Mouse (Mus musculus): ENCODE data around the gene Ankrd63.

The Ankrd63 gene

GRCm38 (mm10) chr2:118693370-118693966 lies 10.3 kb downstream of the Ankrd63 start:
- in situ Hi-C loops (cut with MboI): no loop called here

- in situ Hi-C loops (cut with MboI): no loop called here
These were observed 13.9 kb downstream of the Ankrd63 start for GRCm38 (mm10) chr2:118689875-118690274.

- in situ Hi-C loops (cut with MboI): no loop called here
These were observed 16.0 kb downstream of the Ankrd63 start for GRCm38 (mm10) chr2:118687791-118688190.

GRCm38 (mm10) chr2:118686693-118687092 lies 17.1 kb downstream of the Ankrd63 start:
- in situ Hi-C loops (cut with MboI): no loop called here

- in situ Hi-C loops (cut with MboI): no loop called here
These were observed 18.7 kb downstream of the Ankrd63 start for GRCm38 (mm10) chr2:118685088-118685487.

GRCm38 (mm10) chr2:118682544-118683260 lies 21.1 kb downstream of the Ankrd63 start:
- in situ Hi-C loops (cut with MboI): no loop called here

DNA sequence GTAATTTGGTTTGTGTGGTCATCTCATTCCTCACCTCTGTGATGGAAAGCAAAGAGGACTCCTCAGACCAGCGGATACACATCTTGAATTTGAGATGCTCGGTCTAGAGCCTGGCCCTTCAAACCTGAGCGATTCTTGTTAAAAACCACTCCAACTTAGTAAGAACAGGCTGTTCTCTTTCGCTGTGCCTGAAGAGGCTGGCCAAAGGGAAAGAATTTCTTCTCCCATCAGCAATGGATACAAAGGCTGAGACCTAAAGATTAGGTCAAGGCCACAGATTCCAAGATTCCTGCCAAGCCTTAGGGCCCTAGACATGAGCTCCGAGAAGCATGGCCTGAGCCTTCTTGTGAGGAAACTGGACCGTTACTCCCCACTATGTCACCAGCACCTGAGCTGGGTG lies 22.8 kb downstream of the Ankrd63 start:
- in situ Hi-C loops (cut with MboI): no loop called here

DNA sequence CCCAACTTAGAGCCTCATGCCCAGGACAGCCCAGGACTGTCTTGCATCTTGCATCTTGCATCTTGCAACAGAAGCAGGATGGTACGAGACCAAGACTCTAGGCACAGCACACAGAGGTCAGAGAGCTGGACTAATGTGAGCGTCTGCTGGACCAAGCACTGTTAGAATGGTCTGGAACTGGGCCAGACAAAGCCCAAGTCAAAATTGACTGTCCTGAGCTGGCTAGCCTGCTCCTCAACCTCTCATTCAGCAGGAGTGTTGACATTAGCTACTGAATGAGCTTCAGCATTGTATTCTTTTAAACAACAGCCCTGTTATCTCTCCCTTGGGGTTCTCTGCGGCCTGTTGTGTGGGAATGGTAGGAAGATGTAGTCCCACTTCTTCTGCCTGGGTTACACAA lies 24.2 kb downstream of the Ankrd63 start:
- in situ Hi-C loops (cut with MboI): no loop called here

DNA sequence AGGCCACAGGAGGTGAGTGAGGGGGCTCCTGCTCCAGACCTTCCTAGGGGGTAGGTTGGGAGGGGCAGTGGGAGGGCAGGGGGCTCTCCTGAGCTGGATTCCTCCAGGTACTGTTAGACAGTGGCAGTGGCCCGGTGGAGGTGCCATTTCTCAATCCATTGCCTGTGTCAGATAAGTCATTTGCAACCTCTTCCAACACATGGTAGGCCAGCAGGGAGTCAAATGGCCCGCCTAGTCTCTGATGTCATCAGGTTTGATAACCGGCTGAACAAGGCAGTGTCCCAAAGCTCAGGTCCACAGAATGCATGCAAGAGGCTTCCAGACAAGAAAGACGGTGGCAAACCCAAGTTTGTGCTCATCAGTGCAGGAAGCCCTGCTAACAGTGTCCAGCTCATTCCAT lies 25.9 kb downstream of the Ankrd63 start:
- in situ Hi-C loops (cut with MboI): no loop called here

DNA sequence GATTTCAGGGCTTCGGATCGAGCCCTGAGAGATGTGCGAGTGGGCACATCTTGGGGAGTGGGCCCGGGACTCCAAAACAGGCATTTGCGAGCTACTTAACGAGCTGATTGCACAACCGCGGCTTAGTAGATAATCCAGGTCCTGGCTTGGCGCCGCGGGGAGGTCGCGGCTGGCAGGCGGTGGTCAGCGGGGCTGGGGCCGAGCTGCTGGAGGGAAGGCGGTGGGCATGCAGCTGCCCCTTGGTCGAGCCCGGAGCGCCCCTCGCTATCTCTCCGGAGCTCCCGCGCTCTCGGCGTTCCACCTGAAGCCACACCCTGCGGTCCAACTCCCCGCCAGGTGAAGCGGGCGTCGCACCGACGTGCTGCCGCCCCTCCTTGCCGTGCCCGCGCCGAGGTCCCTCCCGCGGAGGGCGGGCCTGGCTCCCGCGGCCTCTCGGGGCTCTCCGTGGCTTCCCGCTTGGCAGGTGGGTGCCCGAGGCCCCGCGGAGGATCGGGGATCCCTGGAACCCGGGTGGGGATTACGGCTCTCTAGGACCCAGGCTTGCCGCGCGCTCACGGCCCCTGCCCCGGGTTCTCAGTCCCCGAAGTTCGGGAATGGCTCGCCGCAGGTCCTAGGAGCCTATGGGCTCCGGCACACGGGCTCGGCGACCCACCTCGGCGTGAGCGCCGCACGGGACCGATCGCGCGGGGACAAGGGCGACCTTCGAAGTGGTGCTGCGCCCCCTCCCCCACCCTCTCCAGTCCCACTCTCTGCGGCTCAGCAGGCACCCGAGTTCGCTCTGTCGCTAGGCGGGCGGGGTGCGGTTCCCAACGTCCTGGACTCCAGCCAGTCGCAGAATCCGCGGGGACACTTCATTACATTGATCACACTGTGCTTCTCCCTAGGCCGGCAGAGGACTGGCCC lies 26.7 kb downstream of the Ankrd63 start:
- in situ Hi-C loops (cut with MboI): no loop called here

GRCm38 (mm10) chr2:118674500-118674899 lies 29.3 kb downstream of the Ankrd63 start:
- in situ Hi-C loops (cut with MboI): no loop called here

- in situ Hi-C loops (cut with MboI): no loop called here
These were observed 29.9 kb downstream of the Ankrd63 start for GRCm38 (mm10) chr2:118673686-118674465.

GRCm38 (mm10) chr2:118671728-118672127 lies 32.0 kb downstream of the Ankrd63 start:
- in situ Hi-C loops (cut with MboI): no loop called here

DNA sequence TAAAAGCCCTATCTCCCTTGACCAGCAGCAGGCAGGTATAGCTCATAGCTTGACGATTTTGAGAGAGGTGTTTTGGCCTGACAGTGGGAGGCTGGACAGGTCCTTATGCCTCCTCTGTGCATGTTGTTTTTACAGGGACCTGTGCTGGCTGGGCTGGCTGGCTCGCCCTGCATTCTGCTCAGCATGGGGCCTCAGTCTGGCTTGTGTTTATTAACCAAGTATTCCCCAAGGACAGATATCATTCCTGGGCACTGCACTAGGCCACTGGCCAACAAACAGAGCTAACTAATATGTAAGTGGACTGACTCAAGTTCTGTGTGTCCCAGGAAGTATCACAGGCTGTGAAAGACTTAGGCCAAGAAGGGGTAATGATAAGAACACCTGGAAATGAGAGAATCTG lies 34.0 kb downstream of the Ankrd63 start:
- in situ Hi-C loops (cut with MboI): no loop called here

GRCm38 (mm10) chr2:118669245-118669644 lies 34.5 kb downstream of the Ankrd63 start:
- in situ Hi-C loops (cut with MboI): no loop called here

DNA sequence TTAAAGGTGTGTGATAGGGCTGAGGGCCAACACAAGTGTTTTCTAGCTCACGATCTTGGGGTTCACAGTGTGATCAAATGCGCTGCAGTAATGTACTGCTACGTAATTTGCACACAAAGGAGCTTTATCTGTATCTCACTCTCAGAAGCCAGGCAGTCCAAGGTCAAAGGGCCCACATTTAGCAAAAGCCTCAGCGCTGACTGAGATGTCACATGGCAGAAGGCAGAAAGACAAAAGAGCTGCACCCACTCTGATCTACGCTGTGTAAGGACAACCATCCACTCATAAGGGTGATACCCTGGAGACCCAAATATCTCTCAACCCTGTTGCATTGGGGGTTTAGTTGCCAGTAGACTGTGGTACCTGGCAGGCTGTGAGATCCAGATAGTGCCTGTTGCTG lies 36.6 kb downstream of the Ankrd63 start:
- in situ Hi-C loops (cut with MboI): no loop called here

DNA sequence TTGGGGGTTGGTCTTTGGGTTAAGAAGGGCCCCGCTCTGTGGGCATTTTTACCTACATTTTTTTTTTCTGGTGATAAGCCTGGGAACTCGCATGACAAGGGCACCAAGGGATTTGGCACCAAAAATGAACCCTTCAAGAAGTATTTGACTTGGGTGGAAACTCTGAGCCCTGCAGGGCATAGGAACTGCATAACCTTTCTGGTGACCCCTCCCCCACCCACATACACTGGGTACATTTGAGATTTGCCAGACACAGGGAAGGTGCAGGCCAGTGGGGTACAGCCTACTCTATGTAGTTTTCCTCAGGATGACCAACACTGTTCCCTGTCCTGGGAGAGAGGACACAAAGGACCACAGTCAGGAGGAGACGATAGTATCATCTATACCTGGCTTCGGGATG lies 38.1 kb downstream of the Ankrd63 start:
- in situ Hi-C loops (cut with MboI): no loop called here

- in situ Hi-C loops (cut with MboI): no loop called here
These were observed 38.7 kb downstream of the Ankrd63 start for GRCm38 (mm10) chr2:118664975-118665516.

DNA sequence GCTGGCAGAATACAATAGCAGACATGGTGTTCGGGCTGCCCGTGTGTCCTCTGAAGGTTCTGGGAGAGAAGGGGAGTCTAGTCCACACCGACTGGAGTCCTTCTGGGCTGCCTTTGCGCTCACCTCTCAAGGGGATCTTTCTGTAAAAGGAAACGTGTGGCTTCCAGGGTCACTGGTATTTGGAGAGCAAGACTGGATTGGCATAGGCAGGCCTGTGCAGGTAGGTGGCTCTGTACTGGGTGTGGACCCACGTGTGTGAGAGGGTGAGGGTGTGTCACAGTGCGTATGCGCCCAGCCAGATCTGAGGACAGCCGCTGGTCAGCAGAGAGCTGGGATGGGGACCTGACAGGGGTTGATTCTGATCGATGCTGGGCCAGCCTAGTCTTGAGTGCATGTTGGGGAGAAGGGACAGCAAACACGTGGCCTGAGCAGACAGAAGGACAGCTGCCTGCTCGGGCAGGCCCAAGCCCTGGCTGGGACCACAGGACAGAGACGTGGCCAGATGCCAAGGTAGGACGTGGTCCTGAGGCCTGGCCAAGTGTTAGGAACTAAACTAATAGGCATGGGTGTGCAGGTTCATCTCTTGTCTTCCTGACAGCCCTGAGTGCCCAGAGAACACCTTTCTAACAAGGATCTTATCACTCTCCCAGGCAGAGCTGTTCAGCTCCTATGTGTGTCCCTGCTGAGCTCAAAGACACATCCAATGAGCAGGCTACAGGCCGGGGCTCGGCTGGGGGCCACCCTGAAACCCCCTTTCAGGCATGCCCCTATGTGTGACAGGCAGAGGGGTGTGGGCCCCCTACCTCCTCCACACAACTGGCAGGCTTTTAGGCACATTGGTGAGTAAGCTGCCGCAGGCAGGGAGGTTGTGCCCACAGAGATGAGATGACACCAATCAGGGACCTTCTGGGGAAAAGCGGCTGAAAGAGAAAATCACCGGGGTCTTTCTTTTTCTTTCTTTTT lies 39.7 kb downstream of the Ankrd63 start:
- in situ Hi-C loops (cut with MboI): no loop called here
